Mouse (Mus musculus) megakaryocyte, adult 5-6 weeks (primary cell): ENCODE measurements around the gene Vav1. TPM values are rescaled to one million over a fixed set of nuclear protein-coding genes. Genes with fewer than 3 reads are reported as not detected.
A peak's percentile ranks its signal among the peaks of the same experiment; 100 is the strongest.

Experiments used
- ATAC-seq: 2 replicates; pipeline ENCODE4 v1.8.0; 2016; ENCODE audit warnings: mild to moderate bottlenecking, inconsistent platforms; ENCODE audit not compliant: poor library complexity, severe bottlenecking
- total RNA-seq, 2 experiments: library from RNA; stranded (forward) in 1 of 2; stranded (reverse) in 1 of 2; fragments of 153-499, 151-499 nt in 1 of 2; fragments of 221-1000, 200-1000 nt in 1 of 2; gene quantifications; 2 replicates each; pipeline versions ENCODE4 v1.2.3 to v1.2.4; 2015 to 2017

Vav1 gene
- total RNA-seq (2015) (84.7 and 92.2 TPM in 2 replicates), total RNA-seq (2017) (307 and 321 TPM in 2 replicates)

DNA sequence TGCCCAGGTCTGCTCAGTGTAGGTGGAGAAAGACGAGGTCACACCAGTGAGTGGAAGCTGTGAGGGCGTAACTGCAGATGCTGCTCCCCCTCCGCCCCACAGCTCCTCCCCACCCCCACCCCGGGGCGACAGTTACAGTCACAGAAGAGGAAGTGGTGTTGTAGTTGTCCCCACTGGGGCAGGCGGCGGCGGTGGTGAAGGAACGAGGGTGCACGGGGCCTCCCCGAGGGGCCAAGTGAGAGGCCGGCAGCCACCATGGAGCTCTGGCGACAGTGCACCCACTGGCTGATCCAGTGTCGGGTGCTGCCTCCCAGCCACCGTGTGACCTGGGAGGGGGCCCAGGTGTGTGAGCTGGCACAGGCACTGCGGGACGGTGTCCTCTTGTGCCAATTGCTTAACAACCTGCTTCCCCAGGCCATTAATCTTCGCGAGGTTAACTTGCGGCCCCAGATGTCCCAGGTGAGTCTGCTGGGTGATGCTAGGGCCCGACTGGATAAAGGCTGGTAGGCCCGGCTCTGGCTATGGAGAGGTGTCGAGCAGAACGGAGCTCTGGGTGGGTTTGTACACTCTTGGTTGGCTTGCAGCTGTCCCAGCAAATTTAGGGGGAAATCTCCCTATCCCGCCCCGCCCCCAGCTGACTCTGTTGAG, at the start of gene Vav1:
Gene Vav1, plus strand, starts transcription at position 158 of the 648 bp plus-strand sequence.
- peak; percentile 75 for ATAC-seq

DNA sequence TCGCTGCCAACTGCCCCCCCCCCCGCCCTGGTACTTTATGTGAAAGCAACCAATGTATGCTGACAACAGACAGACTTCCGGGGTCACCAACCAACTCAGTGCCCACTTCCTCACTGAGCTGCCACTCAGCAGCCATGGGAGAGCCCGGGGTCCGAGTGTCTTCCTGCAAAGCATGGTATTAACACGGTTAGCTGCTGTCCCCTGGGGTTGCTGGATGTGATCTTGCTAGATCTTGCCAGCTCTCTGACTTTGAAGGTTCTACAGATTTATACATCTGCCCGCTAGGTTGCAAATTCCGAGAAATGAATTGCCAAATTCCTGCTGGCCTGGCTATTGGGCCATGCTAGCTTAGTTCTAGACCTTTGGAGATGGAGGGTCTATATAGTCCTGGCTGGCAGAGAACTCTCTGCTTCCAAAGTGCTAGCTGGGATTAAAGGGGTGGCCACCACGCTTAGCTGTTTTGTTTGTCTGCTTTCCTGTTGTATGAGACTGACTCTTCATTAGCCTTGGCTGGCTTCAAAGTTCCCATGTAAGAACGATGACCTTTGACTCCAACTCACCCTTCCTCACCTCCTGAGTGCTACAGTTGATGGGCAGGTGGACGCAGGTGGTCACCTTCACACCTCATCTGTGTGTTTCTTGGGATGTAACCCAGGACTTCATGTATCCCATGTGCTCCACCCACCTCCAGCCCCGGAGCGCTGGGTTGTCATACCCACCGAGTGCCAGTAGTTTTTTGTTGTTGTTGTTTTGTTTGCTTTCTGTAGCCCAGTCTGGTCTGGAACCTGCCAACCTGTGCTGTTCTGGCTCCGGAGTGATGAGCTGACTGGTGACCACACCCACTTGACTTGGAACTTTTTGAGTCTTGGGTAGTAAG, 48.8 kb upstream of the Vav1 start:
- 0 out of 2 replicates have a peak, but pooled peaks have one; percentile 27 for ATAC-seq

DNA sequence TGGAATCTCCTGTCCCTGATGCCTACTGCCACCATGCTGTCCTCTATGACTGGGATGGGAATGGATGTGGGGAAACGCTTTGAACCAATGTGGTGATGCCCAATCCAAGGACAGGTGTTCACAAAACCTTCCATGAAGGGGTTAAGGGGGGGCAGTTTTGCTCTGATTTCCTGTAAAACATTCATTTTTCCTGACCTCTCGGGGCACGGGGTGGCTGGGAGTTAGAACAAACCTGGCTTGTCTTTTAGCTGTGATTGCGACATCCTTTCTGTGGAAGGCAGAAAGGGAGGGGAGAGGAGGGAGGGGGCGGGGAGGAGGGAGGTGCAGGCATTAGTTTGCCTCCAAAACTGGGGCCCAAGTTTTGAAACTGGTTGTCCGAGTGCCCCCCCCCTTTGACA, 48.2 kb upstream of the Vav1 start:
- peak; percentile 32 for ATAC-seq

DNA sequence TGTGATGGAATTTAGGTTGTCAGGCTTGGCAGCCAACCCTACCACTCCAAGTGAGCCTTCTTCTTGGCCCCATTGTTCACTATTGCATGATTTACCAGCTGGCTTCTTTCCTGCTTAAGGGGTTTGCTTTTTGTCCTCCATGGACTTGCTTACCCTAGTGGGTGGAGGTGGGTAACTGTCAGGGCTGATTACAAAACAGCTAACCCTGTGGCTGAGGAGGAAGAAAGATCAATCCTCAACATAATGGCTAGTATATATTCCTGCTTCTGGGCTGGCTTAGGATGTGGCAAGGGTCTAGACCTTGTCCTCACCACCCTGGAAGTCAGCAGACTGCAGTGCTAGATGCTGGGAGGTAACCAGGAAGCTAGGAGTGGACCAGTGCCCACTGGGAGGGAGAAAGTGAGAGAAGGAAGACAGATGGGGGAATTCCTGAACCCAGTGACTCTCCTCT, 47.6 kb upstream of the Vav1 start:
- 0 out of 2 replicates have a peak, but pooled peaks have one; percentile 14 for ATAC-seq

DNA sequence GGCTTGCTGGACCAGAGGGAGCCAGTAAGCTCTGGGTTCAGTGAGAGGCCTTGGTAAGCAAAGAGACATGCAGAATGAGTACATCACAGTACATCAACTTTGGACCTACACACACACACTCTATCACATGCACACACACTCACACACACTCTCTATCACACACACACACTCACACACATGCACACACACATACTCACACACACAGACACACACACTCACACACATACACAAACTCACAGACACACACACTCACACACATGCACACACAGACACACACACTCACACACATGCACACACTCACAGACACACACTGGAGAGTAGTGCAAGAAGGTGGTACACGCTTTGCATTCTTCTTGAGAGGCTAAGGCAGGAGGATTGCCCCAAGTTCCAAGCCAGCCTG, 46.7 kb upstream of the Vav1 start:
- no peak for ATAC-seq

DNA sequence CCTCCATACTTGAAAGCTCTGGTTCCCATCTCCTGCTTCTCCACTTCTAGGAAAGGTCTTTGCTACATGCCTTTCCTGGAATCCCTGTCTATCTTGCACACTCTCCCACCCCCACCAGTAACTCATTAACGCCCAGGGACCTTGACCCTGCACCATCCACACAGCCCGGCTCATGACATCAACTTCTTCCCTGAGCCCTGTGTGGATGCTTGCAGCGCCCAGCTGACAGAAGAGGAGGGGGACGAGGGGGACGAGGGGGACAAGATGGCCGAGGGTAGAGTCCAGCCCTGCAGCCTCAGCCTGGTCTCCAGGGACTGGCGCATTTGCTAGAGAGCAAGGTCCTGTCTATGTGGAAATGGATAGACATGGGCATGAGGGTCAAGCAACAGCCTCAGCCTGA, 45.9 kb upstream of the Vav1 start:
- ATAC-seq: no peak

DNA sequence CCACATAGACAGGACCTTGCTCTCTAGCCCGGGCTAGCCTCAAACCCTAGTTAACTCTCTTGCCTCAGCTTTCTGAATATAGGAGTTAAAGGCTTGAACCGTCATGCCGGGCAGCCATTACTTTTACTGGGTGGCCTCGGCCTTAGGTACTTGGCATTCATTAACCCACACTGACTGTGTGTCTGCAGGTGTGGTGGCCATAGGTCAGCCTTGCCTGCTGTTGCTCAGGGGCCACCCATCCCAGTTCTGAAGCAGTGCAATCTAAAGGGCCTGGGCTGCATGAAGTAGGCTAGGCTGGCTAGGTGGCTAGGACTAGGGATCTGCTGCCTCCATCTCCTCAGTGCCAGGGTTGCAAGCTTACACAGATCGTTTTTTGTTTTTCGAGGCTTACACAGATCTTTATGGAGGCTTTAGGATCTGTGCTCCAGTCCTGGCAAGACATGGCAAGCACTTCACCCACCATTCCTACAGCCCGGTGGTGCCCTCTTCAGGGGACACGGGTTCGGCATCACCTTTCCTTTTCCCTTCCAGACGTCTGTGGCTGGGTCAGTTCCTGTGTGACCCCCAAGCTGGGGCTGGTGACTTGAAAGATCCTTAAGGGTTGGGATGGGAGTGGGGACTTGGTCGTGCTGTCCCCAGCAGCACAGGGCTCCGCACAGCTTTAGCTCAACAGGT, 44.5 kb upstream of the Vav1 start:
- no peak for ATAC-seq

DNA sequence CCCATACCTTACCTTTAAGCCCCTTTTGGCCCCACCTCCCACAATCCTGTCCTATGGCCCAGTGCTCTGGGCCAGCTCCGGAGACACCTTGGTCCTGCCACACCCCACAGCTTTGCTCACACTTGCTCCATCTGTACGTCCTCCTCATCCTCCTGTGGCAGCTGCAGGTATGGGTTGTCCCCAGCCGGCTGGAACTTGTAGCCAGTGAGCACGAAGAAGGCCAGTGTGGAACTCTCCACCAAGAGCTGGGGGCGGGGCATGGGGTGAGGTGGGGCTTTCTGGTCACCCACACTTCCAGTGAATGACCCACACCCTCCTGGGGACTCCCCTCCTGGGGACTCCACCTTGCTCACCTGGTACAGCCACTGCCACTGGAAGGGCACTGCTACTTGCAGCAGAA, 43.1 kb upstream of the Vav1 start:
- ATAC-seq: no peak

DNA sequence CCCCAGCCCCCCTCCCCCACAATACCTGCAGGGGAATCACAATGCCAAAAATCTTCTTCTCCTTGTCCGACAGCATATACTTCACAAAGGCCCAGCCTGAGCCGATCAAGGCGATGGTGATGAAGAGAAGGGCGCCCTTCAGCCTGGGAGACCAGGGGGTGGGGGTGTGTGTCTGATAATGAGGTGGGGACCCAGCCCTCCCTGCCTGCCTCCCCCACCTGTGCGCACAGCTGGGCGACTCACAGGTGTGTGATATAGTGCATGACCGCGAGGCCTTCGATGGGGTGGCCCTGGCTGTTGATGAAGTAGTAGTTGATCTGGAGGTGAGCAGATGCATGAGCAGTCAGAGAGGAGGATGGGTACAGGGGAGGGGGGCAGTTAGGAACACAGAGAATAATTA, 41.7 kb upstream of the Vav1 start:
- ATAC-seq: no peak

DNA sequence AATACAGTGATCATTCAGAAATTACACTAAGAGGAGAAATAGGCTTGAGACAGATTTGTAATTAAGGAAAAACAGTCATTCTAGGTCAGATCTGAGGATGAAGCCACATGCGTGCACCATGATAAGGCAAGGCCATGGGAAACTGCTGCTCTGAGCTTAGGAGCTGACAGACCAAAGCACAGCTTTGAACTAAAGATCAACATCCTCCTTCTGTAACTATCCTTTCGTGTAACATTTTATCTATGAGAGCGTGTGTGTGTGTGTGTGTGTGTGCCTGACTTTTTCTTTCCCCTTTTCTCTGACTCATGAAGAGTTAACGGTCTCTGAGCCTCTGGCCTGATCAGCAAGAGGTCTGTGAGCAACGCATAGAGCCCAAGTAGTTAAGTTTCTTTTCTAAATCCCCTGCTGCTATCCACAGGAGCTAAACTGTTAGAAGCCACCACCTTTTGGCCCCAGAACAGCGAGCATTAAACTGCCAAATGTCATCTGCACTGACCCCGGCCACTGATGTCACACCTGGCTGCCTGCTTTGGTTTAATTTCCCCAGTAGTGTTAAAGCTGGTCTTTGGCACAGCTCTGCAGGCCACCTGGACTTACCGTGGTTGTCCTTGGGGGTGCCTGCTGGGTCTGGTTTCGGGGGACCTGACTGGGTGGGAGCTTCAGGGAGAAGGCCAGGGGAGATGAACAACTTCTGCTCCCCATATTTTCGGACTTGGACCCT, 35.1 kb upstream of the Vav1 start:
- no peak for ATAC-seq

DNA sequence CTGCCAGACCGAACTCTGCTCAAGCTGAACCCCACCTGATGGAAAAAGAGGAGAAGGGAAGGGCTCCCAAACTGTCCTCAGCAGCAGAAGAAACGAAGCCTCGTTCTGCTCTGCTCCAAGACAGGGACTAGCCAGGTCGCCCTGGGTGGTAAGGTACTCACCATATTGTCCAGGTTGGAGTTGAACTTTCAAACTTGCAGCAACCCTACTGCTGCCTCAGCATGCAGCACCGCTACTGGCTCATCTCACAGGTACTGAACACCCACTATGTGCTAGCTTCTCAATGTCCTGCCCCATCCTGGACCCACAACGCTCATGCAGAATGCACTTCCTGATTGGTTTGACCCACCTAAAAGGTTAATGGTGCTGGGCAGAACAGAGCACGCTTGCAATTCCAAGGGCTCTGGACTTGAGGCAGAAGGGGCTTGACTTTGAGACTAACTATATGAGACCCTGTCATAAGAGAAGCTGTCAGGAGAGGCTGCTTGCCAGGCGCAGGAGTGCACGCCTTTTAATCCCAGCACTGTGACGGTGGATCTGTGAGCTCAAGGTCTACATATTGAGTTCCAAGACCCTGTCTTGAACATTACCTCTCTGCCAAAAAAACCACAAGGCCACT, 33.5 kb upstream of the Vav1 start:
- ATAC-seq: no peak

DNA sequence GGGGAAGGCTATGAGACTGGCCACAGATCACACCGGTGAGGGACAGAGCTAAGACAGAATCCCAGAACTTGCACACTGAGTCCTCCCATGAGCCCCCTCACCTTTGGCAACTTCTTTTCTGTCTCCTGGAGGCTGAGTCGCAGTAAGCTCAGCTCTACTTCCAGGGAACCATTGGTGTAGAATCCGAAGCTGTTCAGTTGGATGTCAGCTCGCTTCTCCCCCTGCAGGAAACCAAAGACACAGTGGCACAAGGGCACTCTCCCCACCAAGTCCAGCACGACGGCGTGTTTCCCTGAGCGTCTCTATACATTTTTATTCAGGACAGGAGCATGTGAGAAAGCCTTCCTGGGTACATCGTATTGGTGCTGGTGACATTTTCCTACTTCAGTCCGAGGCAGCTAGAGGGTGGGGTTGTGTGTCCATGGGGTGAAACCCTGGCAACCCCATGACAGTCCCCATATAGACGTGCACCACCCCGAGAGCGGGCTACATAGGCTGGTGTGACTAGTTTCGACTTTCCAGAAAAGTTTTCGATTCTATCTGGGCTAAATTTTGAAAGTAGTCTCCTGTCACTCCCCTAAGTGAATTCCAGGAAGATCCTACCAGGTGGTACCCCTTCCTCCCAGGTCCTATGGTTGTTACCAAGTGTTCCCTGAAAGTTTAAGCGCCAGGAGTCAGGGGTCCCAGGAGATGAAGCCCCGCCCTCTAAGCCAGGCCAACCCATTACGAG, 32.1 kb upstream of the Vav1 start:
- ATAC-seq: no peak

DNA sequence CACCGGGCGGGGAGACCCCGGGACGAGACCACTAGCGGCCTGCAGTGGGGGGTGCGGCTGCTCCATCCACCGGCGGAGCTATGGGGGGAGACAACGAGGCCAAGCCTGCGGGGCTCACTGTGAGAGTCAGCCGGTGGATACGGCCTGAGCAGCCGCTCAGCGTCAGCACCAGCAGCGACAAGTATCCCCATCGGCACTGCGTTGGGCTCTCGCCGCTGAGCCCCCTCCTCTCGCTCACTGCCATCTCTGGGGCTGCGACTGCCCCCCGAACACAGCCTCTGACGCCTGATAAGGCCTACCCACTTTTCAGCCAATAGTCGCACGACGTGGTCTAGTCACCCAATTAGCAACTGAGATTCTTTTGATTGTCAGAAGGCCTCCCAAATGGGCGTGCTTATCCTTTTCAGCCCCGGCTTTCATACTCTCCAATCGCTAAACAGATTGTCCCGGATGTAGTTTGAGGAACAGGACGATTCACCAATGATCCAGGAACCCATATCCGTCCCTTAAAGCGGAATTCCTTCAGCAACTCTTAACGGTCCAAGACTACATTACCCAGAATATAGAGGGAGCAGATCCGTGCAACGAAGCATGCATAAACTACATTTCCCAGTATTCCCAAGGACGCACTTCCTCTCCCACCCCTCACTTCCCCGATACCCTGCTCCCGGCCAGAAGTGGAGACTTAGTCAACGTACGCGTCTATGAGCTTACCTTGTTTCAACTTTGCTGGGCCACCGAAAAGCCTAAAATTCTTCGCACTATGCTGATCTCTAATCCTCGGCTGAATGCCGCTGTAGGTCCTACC, 31.3 kb upstream of the Vav1 start:
- ATAC-seq: peak; percentile 71

DNA sequence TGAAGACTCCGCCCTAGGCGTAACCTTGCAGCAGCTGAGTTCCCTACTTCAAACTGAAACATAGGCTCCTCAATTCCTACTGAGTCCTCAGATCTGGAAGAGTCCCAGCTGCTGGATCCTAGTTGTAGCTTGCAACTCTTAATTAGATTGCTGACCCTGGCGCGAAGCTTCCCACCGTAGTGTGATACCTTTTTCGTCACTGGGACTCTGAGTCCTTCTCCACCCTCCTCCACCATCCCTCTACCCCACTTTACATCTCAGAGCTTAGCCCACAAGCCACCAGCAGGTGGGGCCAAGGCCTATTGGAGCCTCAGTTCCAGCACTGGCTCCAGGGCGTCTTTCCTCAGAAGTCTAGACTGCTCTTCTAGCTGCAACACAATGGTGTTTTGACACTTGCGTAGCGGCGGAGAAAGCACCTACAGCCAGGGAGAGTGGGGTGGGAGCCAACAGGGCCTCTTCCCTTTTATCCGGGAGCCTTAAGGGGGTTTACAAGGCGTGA, 30.6 kb upstream of the Vav1 start, which contains the start of gene Gpr108:
Gene Gpr108, minus strand, starts transcription at position 246 of the 499 bp plus-strand sequence.
- peak; percentile 49 for ATAC-seq

DNA sequence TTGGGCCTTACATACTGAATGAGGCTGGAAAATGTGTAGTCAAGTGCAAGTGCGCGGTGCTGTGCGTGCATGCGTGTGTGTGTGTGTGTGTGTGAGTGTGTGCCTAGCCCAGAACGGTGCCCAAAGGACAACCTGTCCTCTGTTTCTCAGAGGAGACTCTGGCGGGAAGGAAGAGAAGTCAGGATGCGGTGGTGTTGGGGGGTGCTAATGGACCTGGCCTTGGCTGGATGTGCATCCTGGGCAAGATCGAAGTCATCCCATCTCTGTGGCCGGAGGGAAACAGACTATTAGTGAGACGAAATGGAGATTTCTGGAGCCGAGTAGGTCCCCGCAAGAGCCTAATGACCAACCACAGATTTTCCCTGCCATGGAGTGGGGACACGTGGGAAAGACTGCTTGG, 30.1 kb upstream of the Vav1 start:
- no peak for ATAC-seq

DNA sequence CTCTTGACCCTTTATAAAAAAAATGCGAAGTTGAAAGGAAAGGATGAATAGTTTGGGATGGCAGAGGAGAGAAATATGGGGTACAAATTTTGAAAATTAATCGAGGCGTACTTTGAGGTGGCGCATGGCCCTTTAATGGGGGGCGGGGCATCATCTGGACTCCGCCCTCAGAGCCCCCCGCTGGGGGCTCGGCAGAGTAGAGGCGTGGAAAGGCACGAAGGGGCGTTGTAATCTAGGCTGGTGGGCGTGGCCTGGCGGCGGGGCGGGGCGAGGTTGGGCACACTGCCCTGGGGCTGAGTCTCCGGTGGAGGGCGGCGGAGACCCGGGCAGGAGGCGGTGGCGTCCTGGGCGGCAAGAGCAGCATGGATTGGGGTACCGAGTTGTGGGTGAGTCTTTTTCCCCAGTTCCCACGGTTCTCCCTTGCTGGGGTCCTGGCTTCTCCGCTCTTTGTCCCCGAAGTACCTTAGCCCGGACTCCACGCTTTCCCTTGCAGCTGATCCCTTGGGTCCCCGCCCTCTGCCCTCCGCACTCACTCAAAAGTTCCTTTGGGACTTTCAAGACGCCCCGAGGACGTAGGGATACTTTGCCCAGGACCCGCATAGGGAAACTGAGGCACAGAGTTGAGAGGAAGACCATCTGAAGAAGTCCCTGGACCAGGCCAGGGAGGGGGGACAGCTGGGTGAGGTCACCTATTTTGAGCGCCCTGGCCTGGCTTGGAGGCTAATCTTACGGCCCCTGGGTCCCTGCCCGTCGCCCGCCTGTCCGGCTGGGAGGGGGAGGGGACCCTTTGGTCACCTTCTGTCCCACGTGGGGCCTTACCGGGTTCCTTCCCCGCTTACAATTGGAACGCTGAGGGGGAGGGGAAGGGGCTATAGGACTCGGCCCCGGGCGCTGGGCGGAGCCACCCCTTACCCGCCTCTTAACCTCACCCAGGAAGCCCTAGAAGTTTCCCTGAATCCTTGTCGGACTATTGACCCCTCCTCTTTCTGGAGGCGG, 29.4 kb upstream of the Vav1 start, which contains the start of gene Trip10:
Gene Trip10, plus strand, starts transcription at position 270 of the 996 bp plus-strand sequence.
- peak; percentile 54 for ATAC-seq

DNA sequence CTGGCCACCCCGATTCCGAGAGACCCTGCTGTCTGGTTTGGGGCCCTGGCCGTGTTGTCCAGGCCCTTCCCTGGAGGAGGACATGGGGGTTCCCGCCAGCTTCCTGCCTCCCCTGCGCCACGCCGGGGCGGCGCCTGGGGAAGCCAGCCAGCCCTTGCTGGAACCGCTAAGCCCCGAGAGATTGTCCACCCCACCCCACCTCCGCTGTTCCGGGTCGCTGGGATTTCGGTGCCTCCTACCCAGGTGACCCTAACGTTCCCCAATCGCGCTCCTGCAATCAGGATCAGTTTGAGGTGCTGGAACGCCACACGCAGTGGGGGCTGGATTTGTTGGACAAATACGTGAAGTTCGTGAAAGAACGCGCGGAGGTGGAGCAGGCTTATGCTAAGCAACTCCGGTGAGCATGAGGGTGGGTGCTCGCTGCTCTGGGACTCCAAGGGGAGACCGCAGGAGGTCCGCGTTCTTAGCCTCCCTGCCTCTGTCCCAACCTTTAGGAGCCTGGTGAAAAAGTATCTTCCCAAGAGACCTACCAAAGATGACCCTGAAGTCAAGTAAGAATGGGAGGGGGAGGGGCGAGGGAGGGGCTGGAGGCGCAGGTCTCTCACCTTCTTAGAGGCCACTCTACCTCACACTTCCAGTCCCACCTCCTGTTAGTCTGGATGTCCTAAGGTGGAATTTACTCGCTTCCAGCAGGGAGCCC, 28.3 kb upstream of the Vav1 start:
- no peak for ATAC-seq
